Mouse (Mus musculus) neural tube, embryonic 15.5 days (tissue): ENCODE results near the gene Clcn6. TPM values are rescaled to one million over a fixed set of nuclear protein-coding genes. Genes with fewer than 3 reads are reported as not detected.
"Not testable (repeated sequence)": the region's sequence is repeated elsewhere in the genome, so short reads cannot be mapped to it uniquely, and the experiment has no call there.

Experiments
- ATAC-seq: fragments of 200-750 bp; cut with Nextera tagmentation; 2 replicates; pipeline ENCODE4 v1.8.0; 2017; ENCODE audit warnings: mild to moderate bottlenecking, moderate TSS enrichment, moderate library complexity; ENCODE audit not compliant: low FRiP score
- H3K27ac ChIP-seq: fragments of 300-500 bp; sonication (generic); replicated peaks from 2 replicates; pipeline ENCODE4 v1.5.1; 2015; ENCODE audit warnings: mild to moderate bottlenecking, inconsistent platforms
- H3K27me3 ChIP-seq: fragments of 300-500 bp; sonication (generic); replicated peaks from 2 replicates; pipeline ENCODE4 v1.6.1; 2015; ENCODE audit warnings: inconsistent platforms
- H3K36me3 ChIP-seq: fragments of 300-500 bp; sonication (generic); 2 replicates; pipeline ENCODE4 v1.6.1; 2015; ENCODE audit warnings: inconsistent platforms
- H3K4me1 ChIP-seq: fragments of 300-500 bp; sonication (generic); 2 replicates; pipeline ENCODE4 v1.6.1; 2015; ENCODE audit warnings: inconsistent platforms
- H3K4me2 ChIP-seq: fragments of 300-500 bp; sonication (generic); 2 replicates; pipeline ENCODE4 v1.6.1; 2015; ENCODE audit warnings: inconsistent platforms, mild to moderate bottlenecking, moderate library complexity
- H3K4me3 ChIP-seq: fragments of 300-500 bp; sonication (generic); replicated peaks from 2 replicates; pipeline ENCODE4 v1.5.1; 2015; ENCODE audit warnings: mild to moderate bottlenecking, inconsistent platforms
- H3K9ac ChIP-seq: fragments of 300-500 bp; sonication (generic); replicated peaks from 2 replicates; pipeline ENCODE4 v1.6.1; 2015; ENCODE audit warnings: mild to moderate bottlenecking, inconsistent platforms
- H3K9me3 ChIP-seq: fragments of 300-500 bp; sonication (generic); replicated peaks from 2 replicates; pipeline ENCODE4 v1.6.1; 2016; ENCODE audit warnings: inconsistent platforms
- WGBS: fragments of 180-500 bp; shearing (Covaris S2); methylation state at CpG from one replicate; pipeline ENCODE4 v1.1.7; 2015; ENCODE audit warnings: mixed read lengths; 5-methylcytosine and 5-hydroxymethylcytosine counted together
- polyA plus RNA-seq: library from polyadenylated mRNA; unstranded; fragments of >200 nt; fragmentation: Nextera tagmentation; extraction: Ambion mirVana; gene quantifications from 2 replicates; pipeline ENCODE4 v1.2.1, GENCODE M21; 2015

Gene Clcn6
- polyA plus RNA-seq, 1 experiment from 2014 or later = 29.0 TPM

DNA sequence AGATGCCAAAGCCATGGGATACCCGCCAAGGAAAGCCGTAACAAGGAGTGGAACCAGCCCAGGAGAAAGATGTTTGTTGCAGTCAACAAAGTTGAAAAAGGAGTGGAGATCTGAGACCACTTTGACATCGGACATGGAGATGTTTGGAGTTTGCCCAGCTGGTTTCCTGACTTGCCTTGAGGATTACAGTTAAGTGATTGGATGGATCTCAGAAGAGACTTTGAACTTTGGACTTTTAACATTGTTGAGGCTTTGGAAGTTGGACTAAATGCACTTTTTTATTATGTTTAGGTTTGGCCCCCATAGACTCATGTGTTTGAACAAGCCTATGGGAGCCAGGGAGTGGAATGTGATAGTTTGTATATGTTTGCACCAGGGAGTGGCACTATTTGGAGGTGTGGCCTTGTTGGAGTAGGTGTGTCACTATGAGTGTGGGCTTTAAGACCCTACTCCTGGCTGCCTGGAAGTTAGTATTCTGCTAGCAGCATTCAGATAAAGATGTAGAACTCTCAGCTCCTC, 11.8 kb upstream of the Clcn6 start:
- H3K4me3 ChIP-seq, H3K4me2 ChIP-seq, ATAC-seq, H3K27me3 ChIP-seq, H3K9me3 ChIP-seq, H3K27ac ChIP-seq, H3K4me1 ChIP-seq, H3K9ac ChIP-seq: not testable (repeated sequence)
- H3K36me3 ChIP-seq = peaks cover 85% of the 10 kb centered on the region
- 96% methylated on average over 3 of the region's 3 CpGs for WGBS

DNA sequence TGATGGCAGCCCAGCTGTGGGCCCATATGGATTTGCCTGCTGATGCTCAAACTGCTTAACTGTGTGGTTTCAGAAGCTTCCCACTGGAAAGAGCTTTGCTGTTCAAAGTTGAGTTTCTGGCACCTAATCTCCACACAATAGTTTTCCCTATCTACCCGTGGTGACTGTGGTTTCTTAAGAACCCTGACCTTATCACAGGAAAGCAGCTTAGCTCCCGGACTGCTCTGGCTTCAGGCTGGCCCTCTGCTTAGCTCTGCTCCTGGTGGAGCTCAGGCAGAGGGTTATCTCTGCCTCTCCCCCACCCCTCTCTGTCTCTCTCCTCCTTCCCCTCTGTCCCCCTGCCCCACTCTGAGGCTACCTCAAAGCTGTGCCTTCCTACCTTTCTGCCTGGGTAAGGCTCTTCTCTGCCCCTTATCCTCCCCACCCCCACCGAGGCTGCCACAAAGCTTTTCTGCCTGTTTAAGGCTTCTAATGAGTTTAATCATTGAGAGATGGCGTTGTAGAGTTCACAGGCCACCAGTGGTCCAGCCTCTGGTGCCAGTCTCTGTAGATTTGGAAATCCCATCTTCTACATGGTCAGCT, 7.9 kb upstream of the Clcn6 start:
- peaks cover 59% of the 10 kb centered on the region for H3K36me3 ChIP-seq
- no peak for ATAC-seq
- no peak overlapping the region for H3K27ac ChIP-seq
- H3K27me3 ChIP-seq = no peaks in the 10 kb centered on the region
- H3K4me3 ChIP-seq = no peak overlapping the region
- no peak overlapping the region for H3K9ac ChIP-seq
- H3K9me3 ChIP-seq = no peaks in the 10 kb centered on the region
- no peak overlapping the region for H3K4me2 ChIP-seq
- 79% methylated on average over 4 of the region's 4 CpGs for WGBS
- H3K4me1 ChIP-seq = peaks cover 21% of the 10 kb centered on the region

DNA sequence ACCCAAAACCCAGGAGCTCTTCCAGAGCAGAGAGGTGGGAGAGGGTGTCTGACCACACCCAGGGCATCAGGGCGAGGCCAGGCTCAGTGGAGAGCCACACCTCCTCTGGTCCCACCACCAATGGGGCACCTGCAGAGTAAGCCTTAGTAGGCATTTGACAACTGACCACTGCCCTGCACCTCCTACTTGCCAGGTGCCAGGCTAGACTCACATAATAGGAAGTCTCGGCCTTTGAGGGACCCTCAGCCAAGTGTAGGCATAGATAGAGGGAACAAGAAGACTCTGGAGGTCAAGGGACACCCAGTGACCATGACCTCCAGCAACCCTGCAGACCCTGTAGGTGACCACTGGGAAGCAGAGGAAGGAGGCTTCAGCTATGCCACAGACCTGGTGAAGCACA, 5.5 kb upstream of the Clcn6 start:
- H3K36me3 ChIP-seq = peaks cover 36% of the 10 kb centered on the region
- H3K27ac ChIP-seq = no peak overlapping the region
- H3K4me3 ChIP-seq = no peak overlapping the region
- no peak overlapping the region for H3K9ac ChIP-seq
- no peaks in the 10 kb centered on the region for H3K9me3 ChIP-seq
- H3K4me2 ChIP-seq = no peak overlapping the region
- H3K4me1 ChIP-seq = peaks cover 46% of the 10 kb centered on the region
- 92% methylated on average over 2 of the region's 2 CpGs for whole genome bisulfite sequencing
- ATAC-seq = no peak
- H3K27me3 ChIP-seq = no peaks in the 10 kb centered on the region

GRCm38 (mm10) chr4:148043327-148043726, 4.7 kb upstream of the Clcn6 start:
- not testable (repeated sequence) for ATAC-seq, H3K27ac ChIP-seq, H3K9ac ChIP-seq, H3K27me3 ChIP-seq, H3K9me3 ChIP-seq, H3K4me2 ChIP-seq, H3K4me3 ChIP-seq
- Histone ChIP-seq H3K4me1 (peaks cover 47% of the 10 kb centered on the region), H3K36me3 (peaks cover 28% of the 10 kb centered on the region)
- 73% methylated on average over 6 of the region's 8 CpGs for WGBS

DNA sequence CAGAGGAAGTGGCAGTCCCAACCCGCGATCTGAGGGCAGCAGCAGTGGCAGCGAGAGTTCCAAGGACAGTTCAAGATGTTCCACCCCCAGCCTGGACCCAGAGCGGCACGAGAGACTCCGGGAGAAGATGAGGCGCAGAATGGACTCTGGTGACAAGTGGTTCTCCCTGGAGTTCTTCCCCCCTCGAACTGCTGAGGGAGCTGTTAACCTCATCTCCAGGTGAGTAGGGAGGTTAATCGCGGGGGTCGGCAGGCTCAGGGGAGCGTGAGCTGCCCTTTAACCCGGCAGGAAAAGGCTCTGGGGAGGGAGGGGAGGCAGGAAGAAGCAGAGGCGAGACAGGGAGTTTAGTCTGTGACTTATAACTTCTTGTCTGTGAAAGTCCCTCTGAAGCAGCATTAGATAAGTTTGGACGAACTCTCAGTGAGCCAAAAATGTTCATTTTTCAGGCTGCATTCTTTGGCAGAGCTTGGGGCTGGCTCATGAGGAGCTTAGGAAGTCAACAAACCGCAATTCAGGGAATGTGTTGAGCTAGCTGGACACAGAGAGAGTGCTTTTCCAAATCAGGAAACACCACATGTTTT, 3.1 kb upstream of the Clcn6 start:
- Histone ChIP-seq H3K9ac (peak overlapping the region; percentile 50), H3K4me1 (peaks cover 58% of the 10 kb centered on the region), H3K4me2 (peak overlapping the region; percentile 86), H3K4me3 (peak overlapping the region; percentile 46), H3K9me3 (no peaks in the 10 kb centered on the region), H3K27me3 (no peaks in the 10 kb centered on the region), H3K36me3 (peaks cover 19% of the 10 kb centered on the region; the same call in 1 of the 2 replicates), H3K27ac (peak overlapping the region; percentile 80)
- no peak for ATAC-seq
- 5% methylated on average over 16 of the region's 16 CpGs for WGBS

GRCm38 (mm10) chr4:148040933-148041610, 2.5 kb upstream of the Clcn6 start:
- peak; percentile 8; the same call in 1 of the 2 replicates for ATAC-seq
- Histone ChIP-seq H3K9me3 (no peaks in the 10 kb centered on the region), H3K9ac (peak overlapping the region; percentile 50), H3K27ac (peak overlapping the region; percentile 80), H3K36me3 (peaks cover 19% of the 10 kb centered on the region), H3K4me1 (peaks cover 58% of the 10 kb centered on the region), H3K4me2 (peak overlapping the region; percentile 86), H3K27me3 (no peaks in the 10 kb centered on the region), H3K4me3 (peak overlapping the region; percentile 46)
- under 1% methylated on average over 19 of the region's 19 CpGs for WGBS

DNA sequence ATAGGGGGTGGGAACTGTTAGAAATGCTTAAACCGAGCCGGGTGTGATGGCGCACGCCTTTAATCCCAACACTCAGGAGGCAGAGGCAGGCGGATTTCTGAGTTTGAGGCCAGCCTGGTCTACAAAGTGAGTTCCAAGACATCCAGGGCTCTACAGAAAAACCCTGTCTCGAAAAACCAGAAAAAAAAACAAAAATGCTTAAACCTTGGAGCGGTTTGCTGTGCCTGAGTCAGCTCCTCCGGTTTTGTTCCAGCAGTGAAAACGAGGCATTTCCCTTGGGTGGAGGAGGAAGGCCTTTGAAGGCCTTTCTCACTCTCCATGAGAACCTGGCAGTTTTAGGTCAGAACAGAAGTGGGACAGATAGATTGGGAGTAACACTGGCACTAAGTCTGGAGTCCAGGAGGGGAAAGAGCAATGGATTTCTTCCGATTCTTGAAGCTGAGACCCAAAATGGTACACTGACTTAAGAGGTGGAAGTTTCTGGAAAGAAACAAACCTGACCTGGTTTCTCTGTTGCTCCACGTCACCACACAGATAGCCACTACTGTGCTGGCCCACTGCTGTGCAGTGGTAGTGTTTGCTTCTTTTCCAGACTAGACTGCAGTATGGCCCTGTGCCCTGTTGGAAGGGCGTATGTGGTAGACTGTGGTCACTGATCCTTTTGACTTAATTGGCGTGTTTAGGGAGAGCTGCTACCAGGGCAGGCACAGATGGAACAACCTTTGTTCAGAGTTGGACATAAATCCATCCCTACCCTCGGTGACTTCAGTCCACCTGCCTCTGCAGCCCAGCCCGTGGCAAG, 1.6 kb upstream of the Clcn6 start:
- WGBS = 59% methylated on average over 15 of the region's 15 CpGs
- H3K4me2 ChIP-seq = peak overlapping the region; percentile 86
- H3K4me1 ChIP-seq = peaks cover 58% of the 10 kb centered on the region
- peaks cover 19% of the 10 kb centered on the region for H3K36me3 ChIP-seq
- H3K9me3 ChIP-seq = no peaks in the 10 kb centered on the region
- no peaks in the 10 kb centered on the region for H3K27me3 ChIP-seq
- H3K27ac ChIP-seq = peak overlapping the region; percentile 94
- H3K4me3 ChIP-seq = peak overlapping the region; percentile 92
- ATAC-seq = no peak
- H3K9ac ChIP-seq = peak overlapping the region; percentile 75

DNA sequence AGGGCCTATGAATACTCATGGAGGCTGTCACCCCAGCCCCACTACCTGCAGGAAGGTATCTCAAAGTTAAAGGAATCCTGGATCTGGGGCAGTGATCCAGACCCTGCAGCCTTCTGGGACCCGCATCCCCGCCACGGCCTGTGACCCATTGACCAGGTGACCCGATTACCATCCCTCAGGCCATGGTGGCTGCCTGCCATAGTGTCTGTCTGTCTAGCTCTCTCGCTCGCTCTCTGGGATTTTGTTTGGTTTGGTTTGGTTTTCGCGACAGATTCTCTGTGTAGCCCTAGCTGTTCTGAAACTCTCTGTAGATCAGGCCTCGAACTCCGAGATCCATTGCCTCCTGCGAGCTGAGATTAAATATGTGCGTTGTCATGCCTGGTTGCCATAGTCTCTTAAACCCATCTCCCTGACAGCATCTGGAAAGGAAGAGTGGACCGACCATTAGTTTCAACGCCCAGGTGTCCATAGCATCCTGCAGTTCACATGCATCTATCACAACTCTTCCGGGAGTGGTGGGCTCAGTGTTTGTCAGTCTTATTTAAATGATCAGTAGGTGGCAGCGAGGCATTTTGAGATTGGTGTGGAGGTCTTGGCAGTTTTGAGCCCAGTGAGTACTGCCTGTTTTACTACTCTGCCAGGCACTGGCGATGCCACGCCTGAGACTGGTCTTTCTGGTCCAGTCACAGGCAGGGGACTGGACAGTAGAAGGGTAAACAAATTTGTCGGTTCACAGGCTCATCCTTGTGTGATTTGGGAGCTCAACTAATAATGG, 820 bp upstream of the Clcn6 start:
- Histone ChIP-seq H3K9me3 (no peaks in the 10 kb centered on the region), H3K4me1 (peaks cover 55% of the 10 kb centered on the region), H3K27me3 (no peaks in the 10 kb centered on the region), H3K4me3 (peak overlapping the region; percentile 92), H3K27ac (peak overlapping the region; percentile 94), H3K36me3 (peaks cover 20% of the 10 kb centered on the region), H3K9ac (peak overlapping the region; percentile 75), H3K4me2 (peak overlapping the region; percentile 86)
- WGBS = 18% methylated on average over 19 of the region's 19 CpGs
- no peak; the same call in 1 of the 2 replicates for ATAC-seq

GRCm38 (mm10) chr4:148038079-148038599, 482 bp downstream of the Clcn6 start:
- peak overlapping the region; percentile 94 for H3K27ac ChIP-seq
- WGBS = 7% methylated on average over 26 of the region's 26 CpGs
- peak overlapping the region; percentile 65 for H3K4me2 ChIP-seq
- no peaks in the 10 kb centered on the region for H3K27me3 ChIP-seq
- peaks cover 52% of the 10 kb centered on the region for H3K4me1 ChIP-seq
- no peaks in the 10 kb centered on the region for H3K9me3 ChIP-seq
- peak; percentile 3 for ATAC-seq
- H3K9ac ChIP-seq = peak overlapping the region; percentile 81
- peak overlapping the region; percentile 92 for H3K4me3 ChIP-seq
- peaks cover 14% of the 10 kb centered on the region for H3K36me3 ChIP-seq

GRCm38 (mm10) chr4:148035440-148035839, 3.2 kb downstream of the Clcn6 start:
- Histone ChIP-seq H3K27me3 (no peaks in the 10 kb centered on the region), H3K9ac (no peak overlapping the region), H3K36me3 (peaks cover 30% of the 10 kb centered on the region), H3K27ac (no peak overlapping the region), H3K4me2 (no peak overlapping the region), H3K9me3 (no peaks in the 10 kb centered on the region), H3K4me1 (peaks cover 25% of the 10 kb centered on the region), H3K4me3 (no peak overlapping the region)
- ATAC-seq = no peak
- WGBS = 91% methylated on average over 3 of the region's 3 CpGs
